Mouse (Mus musculus) small intestine, adult 2 months (tissue): ENCODE results near the gene Rab8a.

Experiments
- CTCF ChIP-seq: fragments of 200-500 bp; IDR thresholded peaks from 2 replicates; pipeline ENCODE4 v1.5.1; 2012; ENCODE audit warnings: low read depth, mild to moderate bottlenecking, control low read depth, inconsistent platforms, low read length, moderate library complexity, mixed read lengths; ENCODE audit not compliant: insufficient replicate concordance, insufficient read length; ENCODE audit errors: extremely low read depth
- POLR2A ChIP-seq: fragments of 200-500 bp; IDR thresholded peaks from 2 replicates; pipeline ENCODE4 v1.6.1; 2012; ENCODE audit warnings: low read depth, mild to moderate bottlenecking, control low read depth, inconsistent platforms, low read length, moderate library complexity

DNA sequence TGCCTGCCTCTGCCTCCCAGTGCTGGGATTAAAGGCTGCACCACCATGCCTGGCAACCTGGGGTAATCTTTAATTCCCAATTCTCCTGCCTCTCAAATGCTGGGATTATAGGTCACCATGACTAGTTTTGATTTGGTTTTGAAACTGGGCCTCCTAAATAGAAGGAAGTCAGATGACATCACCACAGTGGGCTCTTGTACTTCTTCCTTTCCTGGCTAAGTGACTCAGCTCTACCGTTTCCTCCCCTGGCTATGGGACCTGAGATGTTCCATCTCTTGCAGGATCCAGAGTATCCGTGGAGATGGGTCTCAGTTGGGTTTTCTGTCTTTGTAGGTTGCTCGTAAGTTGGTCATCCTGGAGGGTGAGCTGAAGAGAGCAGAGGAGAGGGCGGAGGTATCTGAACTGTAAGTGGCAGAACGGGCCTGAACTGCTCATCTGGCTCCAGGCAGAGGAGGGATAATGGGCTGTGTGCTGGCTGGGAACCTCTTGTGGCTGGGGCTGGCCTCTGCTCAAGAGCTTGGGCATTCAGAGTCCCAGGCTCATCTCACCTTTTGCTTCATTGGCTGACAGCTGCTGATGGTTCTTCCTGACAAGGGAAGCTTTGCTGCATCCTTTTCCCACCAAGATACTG lies 16.5 kb upstream of the Rab8a start:
- no peak for TF ChIP-seq POLR2A
- no peak for TF ChIP-seq CTCF
